Mouse (Mus musculus): ENCODE measurements at regions not wholly inside any gene's neighbourhood (a gene's known extent, or its start where the extent isn't known, plus 50 kb on each side); places are given as distances from the start of the nearest gene placed in this dataset.

DNA sequence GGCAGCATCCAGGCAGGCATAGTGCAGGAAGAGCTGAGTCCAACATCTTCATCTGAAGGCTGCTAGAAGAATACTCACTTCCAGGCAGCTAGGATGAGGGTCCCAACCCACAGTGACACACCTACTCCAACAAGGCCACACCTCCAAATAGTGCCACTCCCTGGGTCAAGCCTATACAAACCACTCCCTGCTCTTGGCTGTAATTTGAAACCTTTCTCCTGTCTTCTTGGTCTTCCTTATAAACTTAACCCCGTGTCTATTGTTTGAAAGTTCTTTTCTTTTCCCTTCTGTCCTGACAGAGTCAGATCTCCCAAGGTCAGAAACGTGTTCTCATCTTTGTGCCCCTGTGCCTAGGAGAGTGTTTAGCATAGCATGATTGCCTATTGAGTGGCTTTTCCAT is 311.2 kb downstream of the Adgrl2 start:
- no peak for TF ChIP-seq POLR2A (IDR thresholded peaks at IDR 0.05; ENCODE audit: insufficient read length, low read depth)
- no peak for TF ChIP-seq MAX (IDR thresholded peaks at IDR 0.05; ENCODE audit: low read depth)
- TF ChIP-seq CEBPB (IDR thresholded peaks at IDR 0.05; ENCODE audit: insufficient read depth, poor library complexity, severe bottlenecking), result no peak
- no peak for TF ChIP-seq SRF (IDR thresholded peaks at IDR 0.05; ENCODE audit: control insufficient read depth, insufficient read length, low read depth)
- TF ChIP-seq TCF12 (IDR thresholded peaks at IDR 0.05; ENCODE audit: insufficient read depth, poor library complexity, severe bottlenecking), result no peak
- no peak for TF ChIP-seq POLR2AphosphoS2 (IDR thresholded peaks at IDR 0.05; ENCODE audit: insufficient read length, low read depth)
- TF ChIP-seq REST (IDR thresholded peaks at IDR 0.05; ENCODE audit: insufficient read depth, insufficient read length), result no peak
- no peak for TF ChIP-seq USF1 (IDR thresholded peaks at IDR 0.05; ENCODE audit: low read depth)
- no peak for TF ChIP-seq MYOD1 (IDR thresholded peaks at IDR 0.05; ENCODE audit: control insufficient read depth in 1 of 3, insufficient read length in 2 of 3, low read depth in 2 of 3)
- no peaks in the 10 kb centered on the region for H3K27me3 ChIP-seq (ENCODE audit: control insufficient read depth, insufficient read depth, insufficient read length)
- H3K4me3 ChIP-seq, result no peak overlapping the region
- H3K4me2 ChIP-seq (ENCODE audit: low read depth), result no peak overlapping the region
- H3ac ChIP-seq (ENCODE audit: control insufficient read depth, insufficient read length), result no peak overlapping the region
- H3K36me3 ChIP-seq (ENCODE audit: control insufficient read depth, insufficient read depth), result no peaks in the 10 kb centered on the region
- H3K79me2 ChIP-seq (ENCODE audit: control insufficient read depth, insufficient read depth), result no peaks in the 10 kb centered on the region

DNA sequence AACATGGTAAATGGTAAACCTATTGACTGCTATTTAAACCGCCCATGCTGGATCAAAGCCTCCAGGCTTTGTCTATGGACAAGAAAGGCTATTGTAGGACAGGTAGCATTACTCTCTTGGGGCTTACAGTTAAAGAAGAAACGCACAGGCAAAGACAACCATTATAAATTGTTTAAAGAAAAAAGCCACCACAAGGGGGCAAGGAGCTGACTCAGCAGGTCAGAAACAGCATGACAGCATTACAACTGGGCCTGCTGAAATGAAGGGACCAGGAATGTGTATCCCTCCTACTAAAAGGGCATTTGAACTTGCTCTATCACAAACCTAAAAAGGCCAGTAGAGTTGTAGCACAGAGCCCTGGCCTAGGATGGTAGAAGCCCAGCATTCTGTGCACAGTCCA is 314.3 kb downstream of the Adgrl2 start:
- no peaks in the 10 kb centered on the region for H3K79me2 ChIP-seq (ENCODE audit: control insufficient read depth, insufficient read depth)
- no peak overlapping the region for H3K4me2 ChIP-seq (ENCODE audit: low read depth)
- no peaks in the 10 kb centered on the region for H3K36me3 ChIP-seq (ENCODE audit: control insufficient read depth, insufficient read depth)
- no peaks in the 10 kb centered on the region for H3K27me3 ChIP-seq (ENCODE audit: control insufficient read depth, insufficient read depth, insufficient read length)
- no peak for TF ChIP-seq CEBPB (IDR thresholded peaks at IDR 0.05; ENCODE audit: insufficient read depth, poor library complexity, severe bottlenecking)
- no peak for TF ChIP-seq TCF3 (IDR thresholded peaks at IDR 0.05; ENCODE audit: insufficient read length, low read depth)
- no peak for TF ChIP-seq POLR2AphosphoS2 (IDR thresholded peaks at IDR 0.05; ENCODE audit: insufficient read length, low read depth)
- no peak for TF ChIP-seq MAX (IDR thresholded peaks at IDR 0.05; ENCODE audit: low read depth)
- no peak for TF ChIP-seq REST (IDR thresholded peaks at IDR 0.05; ENCODE audit: insufficient read depth, insufficient read length)
- TF ChIP-seq SRF (IDR thresholded peaks at IDR 0.05; ENCODE audit: control insufficient read depth, insufficient read length, low read depth), result no peak
- TF ChIP-seq TCF12 (IDR thresholded peaks at IDR 0.05; ENCODE audit: insufficient read depth, poor library complexity, severe bottlenecking), result no peak
- TF ChIP-seq POLR2A (IDR thresholded peaks at IDR 0.05; ENCODE audit: insufficient read length, low read depth), result no peak
- TF ChIP-seq USF1 (IDR thresholded peaks at IDR 0.05; ENCODE audit: low read depth), result no peak
- H3ac ChIP-seq (ENCODE audit: control insufficient read depth, insufficient read length), result no peak overlapping the region
- no peak overlapping the region for H3K4me3 ChIP-seq

DNA sequence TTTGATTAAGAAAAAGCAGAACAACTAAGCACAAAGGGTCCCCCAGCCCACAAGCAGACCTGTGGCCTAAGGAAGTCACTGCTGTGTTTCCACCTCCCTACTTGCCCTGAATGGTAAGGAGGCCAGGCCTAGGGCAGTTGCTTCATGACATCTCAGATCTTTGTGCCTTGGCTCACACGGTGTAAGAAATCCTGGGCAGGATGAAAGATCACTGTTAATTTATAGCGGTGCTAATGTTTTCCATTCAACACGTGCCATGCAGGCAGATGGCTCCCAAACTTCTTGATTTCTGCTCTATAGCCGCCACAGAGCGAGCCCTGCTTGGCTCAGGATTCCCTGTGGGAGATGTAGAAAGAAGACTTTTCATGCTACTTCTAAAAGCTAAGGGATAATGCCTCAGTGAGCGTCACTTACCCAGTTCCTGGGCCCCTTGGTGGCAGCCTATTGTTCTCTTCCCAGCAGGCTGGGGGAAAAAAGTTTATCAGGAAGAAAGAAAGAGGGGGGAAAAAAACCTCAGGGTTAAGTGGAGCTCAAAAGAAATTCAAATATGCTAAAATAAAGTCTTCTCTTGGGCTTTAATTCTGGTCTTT is 327.4 kb downstream of the Adgrl2 start:
- Histone ChIP-seq H3ac (ENCODE audit: control insufficient read depth, insufficient read length) (no peak overlapping the region), H3K27me3 (ENCODE audit: control insufficient read depth, insufficient read depth, insufficient read length) (no peaks in the 10 kb centered on the region), H3K4me2 (ENCODE audit: low read depth) (no peak overlapping the region), H3K4me3 (no peak overlapping the region), H3K36me3 (ENCODE audit: control insufficient read depth, insufficient read depth) (no peaks in the 10 kb centered on the region), H3K79me2 (ENCODE audit: control insufficient read depth, insufficient read depth) (no peaks in the 10 kb centered on the region)
- TF ChIP-seq MYOD1 (IDR thresholded peaks at IDR 0.05; ENCODE audit: control insufficient read depth in 1 of 3, insufficient read length in 2 of 3, low read depth in 2 of 3), result no peak
- no peak for TF ChIP-seq E2F4 (IDR thresholded peaks at IDR 0.05; ENCODE audit: insufficient read depth)
- no peak for TF ChIP-seq POLR2A (IDR thresholded peaks at IDR 0.05; ENCODE audit: insufficient read length, low read depth)
- TF ChIP-seq MAX (IDR thresholded peaks at IDR 0.05; ENCODE audit: low read depth), result no peak
- TF ChIP-seq MYOG (IDR thresholded peaks at IDR 0.05; ENCODE audit: control insufficient read depth in 1 of 3, insufficient read depth in 1 of 3, insufficient read length in 2 of 3, low read depth in 2 of 3), result no peak
- TF ChIP-seq TCF3 (IDR thresholded peaks at IDR 0.05; ENCODE audit: insufficient read length, low read depth), result no peak
- TF ChIP-seq REST (IDR thresholded peaks at IDR 0.05; ENCODE audit: insufficient read depth, insufficient read length), result no peak
- TF ChIP-seq SRF (IDR thresholded peaks at IDR 0.05; ENCODE audit: control insufficient read depth, insufficient read length, low read depth), result no peak
- TF ChIP-seq USF1 (IDR thresholded peaks at IDR 0.05; ENCODE audit: low read depth), result no peak
- no peak for TF ChIP-seq POLR2AphosphoS2 (IDR thresholded peaks at IDR 0.05; ENCODE audit: insufficient read length, low read depth)
- TF ChIP-seq CEBPB (IDR thresholded peaks at IDR 0.05; ENCODE audit: insufficient read depth, poor library complexity, severe bottlenecking), result no peak

DNA sequence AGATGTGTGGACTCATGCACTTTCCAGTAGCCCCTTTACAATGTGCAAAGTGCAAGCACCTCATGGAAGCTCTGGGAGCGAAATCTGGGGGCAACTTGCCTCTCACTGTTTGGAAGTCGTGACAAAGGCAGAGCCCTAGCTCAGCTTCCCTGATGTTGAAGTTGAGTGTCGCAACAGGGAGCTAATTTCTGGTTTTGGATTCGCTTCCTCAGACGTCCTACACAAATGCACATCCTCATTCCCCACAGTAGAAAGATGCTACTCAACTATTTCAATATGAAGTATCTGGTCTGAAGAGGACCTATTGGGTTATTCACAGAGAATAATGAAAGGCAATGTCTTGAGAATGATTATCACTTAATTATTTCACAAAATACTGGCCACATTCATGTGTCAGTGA is 331.3 kb downstream of the Adgrl2 start:
- H3K4me3 ChIP-seq, result no peak overlapping the region
- H3K4me2 ChIP-seq (ENCODE audit: low read depth), result no peak overlapping the region
- no peaks in the 10 kb centered on the region for H3K79me2 ChIP-seq (ENCODE audit: control insufficient read depth, insufficient read depth)
- H3ac ChIP-seq (ENCODE audit: control insufficient read depth, insufficient read length), result no peak overlapping the region
- TF ChIP-seq CEBPB (IDR thresholded peaks at IDR 0.05; ENCODE audit: insufficient read depth, poor library complexity, severe bottlenecking), result no peak
- TF ChIP-seq MAX (IDR thresholded peaks at IDR 0.05; ENCODE audit: low read depth), result no peak
- no peak for TF ChIP-seq USF1 (IDR thresholded peaks at IDR 0.05; ENCODE audit: low read depth)
- TF ChIP-seq REST (IDR thresholded peaks at IDR 0.05; ENCODE audit: insufficient read depth, insufficient read length), result no peak
- H3K27me3 ChIP-seq (ENCODE audit: control insufficient read depth, insufficient read depth, insufficient read length), result no peaks in the 10 kb centered on the region
- H3K36me3 ChIP-seq (ENCODE audit: control insufficient read depth, insufficient read depth), result no peaks in the 10 kb centered on the region

DNA sequence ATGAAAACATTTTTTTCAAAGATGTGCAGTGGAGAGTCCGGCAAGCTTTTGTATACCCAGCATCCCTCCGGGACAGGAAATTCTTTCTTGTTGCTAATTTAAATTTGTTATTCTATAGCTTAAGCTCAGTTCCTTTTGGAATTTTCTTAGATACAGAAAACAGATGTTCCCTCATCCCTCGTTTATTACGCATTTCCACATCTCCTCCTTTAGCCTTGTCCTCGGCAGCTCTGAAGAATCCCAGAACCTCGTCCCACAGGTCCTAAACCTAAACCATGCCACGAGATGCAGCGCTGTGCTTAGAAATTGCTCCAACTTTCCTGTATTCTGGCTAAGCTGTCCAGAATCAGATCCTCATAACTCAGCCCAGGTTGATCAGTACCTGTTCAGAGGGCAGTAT is 332.0 kb downstream of the Adgrl2 start:
- no peak for TF ChIP-seq MYOD1 (IDR thresholded peaks at IDR 0.05; ENCODE audit: control insufficient read depth in 1 of 3, insufficient read length in 2 of 3, low read depth in 2 of 3)
- TF ChIP-seq USF1 (IDR thresholded peaks at IDR 0.05; ENCODE audit: low read depth), result no peak
- TF ChIP-seq REST (IDR thresholded peaks at IDR 0.05; ENCODE audit: insufficient read depth, insufficient read length), result no peak
- TF ChIP-seq POLR2AphosphoS2 (IDR thresholded peaks at IDR 0.05; ENCODE audit: insufficient read length, low read depth), result no peak
- no peak for TF ChIP-seq POLR2A (IDR thresholded peaks at IDR 0.05; ENCODE audit: insufficient read length, low read depth)
- no peak for TF ChIP-seq E2F4 (IDR thresholded peaks at IDR 0.05; ENCODE audit: insufficient read depth)
- no peak for TF ChIP-seq MYOG (IDR thresholded peaks at IDR 0.05; ENCODE audit: control insufficient read depth in 1 of 3, insufficient read depth in 1 of 3, insufficient read length in 2 of 3, low read depth in 2 of 3)
- TF ChIP-seq MAX (IDR thresholded peaks at IDR 0.05; ENCODE audit: low read depth), result no peak
- Histone ChIP-seq H3K36me3 (ENCODE audit: control insufficient read depth, insufficient read depth) (no peaks in the 10 kb centered on the region), H3K79me2 (ENCODE audit: control insufficient read depth, insufficient read depth) (no peaks in the 10 kb centered on the region), H3ac (ENCODE audit: control insufficient read depth, insufficient read length) (no peak overlapping the region), H3K27me3 (ENCODE audit: control insufficient read depth, insufficient read depth, insufficient read length) (no peaks in the 10 kb centered on the region), H3K4me2 (ENCODE audit: low read depth) (no peak overlapping the region), H3K4me3 (no peak overlapping the region)
